Mouse (Mus musculus) testis, adult 2 months (tissue): ENCODE measurements around the gene Trim11. TPM values are rescaled to one million over a fixed set of nuclear protein-coding genes. Genes with fewer than 3 reads are reported as not detected.

Experiments used
- H3K27ac ChIP-seq: fragments of 200-500 bp; 2 replicates; pipeline ENCODE4 v1.5.1; 2012; ENCODE audit warnings: low read depth, low read length; ENCODE audit not compliant: control insufficient read depth, insufficient read depth
- H3K27me3 ChIP-seq: fragments of 200-500 bp; 2 replicates; pipeline ENCODE4 v1.6.1; 2012; ENCODE audit warnings: mild to moderate bottlenecking, low read length, moderate library complexity; ENCODE audit not compliant: control insufficient read depth, insufficient read depth
- H3K36me3 ChIP-seq: fragments of 200-500 bp; 2 replicates; pipeline ENCODE4 v1.6.1; 2012; ENCODE audit warnings: mild to moderate bottlenecking, low read length; ENCODE audit not compliant: control insufficient read depth, insufficient read depth
- H3K4me1 ChIP-seq: fragments of 200-500 bp; 2 replicates; pipeline ENCODE4 v1.6.1; 2012; ENCODE audit warnings: low read length; ENCODE audit not compliant: control insufficient read depth, insufficient read depth
- H3K4me3 ChIP-seq: fragments of 200-500 bp; 2 replicates; pipeline ENCODE4 v1.5.1; 2012; ENCODE audit warnings: low read depth, mild to moderate bottlenecking, low read length, moderate library complexity, mixed read lengths; ENCODE audit not compliant: control insufficient read depth
- CTCF ChIP-seq: fragments of 200-500 bp; IDR thresholded peaks from 2 replicates; pipeline ENCODE4 v1.5.1; 2012; ENCODE audit warnings: low read depth, mild to moderate bottlenecking, inconsistent platforms, low read length, moderate library complexity; ENCODE audit not compliant: control insufficient read depth, insufficient read depth, insufficient replicate concordance
- POLR2A ChIP-seq: fragments of 200-500 bp; IDR thresholded peaks from 2 replicates; pipeline ENCODE4 v1.6.1; 2012; ENCODE audit warnings: low read depth, mild to moderate bottlenecking, inconsistent platforms, low read length, moderate library complexity; ENCODE audit not compliant: control insufficient read depth
- polyA plus RNA-seq: library from polyadenylated mRNA; depleted of rRNA; stranded (reverse); fragments of >200 nt; gene quantifications from 2 replicates; pipeline ENCODE4 v1.2.3, GENCODE M21; 2012

Gene Trim11
- polyA plus RNA-seq, 1 experiment: 48.9 TPM

DNA sequence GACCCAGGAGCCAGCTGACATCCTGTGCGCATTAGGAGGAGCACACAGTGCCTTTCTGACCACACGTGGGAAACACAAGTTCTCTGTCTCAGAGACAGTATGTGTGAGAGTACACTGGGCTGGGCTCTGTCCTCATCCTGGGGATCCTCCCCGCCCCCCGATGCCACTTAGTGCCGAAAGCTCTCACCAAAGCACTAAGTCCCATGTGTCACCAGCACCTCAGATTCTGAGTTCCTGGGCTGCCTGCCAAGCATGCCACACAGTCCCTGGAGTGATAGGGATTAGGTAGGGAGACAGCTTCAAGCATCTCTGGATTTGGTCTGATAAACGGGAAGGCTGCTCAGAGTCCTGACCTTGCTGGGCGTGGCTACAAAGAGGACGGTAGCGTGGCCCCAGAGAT, 12.9 kb downstream of the Trim11 start:
- H3K27me3 ChIP-seq: no peaks in the 10 kb centered on the region
- H3K36me3 ChIP-seq: peaks cover 1% of the 10 kb centered on the region; the same call in 1 of the 2 replicates
- H3K4me1 ChIP-seq: peaks cover 8% of the 10 kb centered on the region
- no peak overlapping the region for H3K4me3 ChIP-seq
- H3K27ac ChIP-seq: no peak overlapping the region
- TF ChIP-seq POLR2A (no peak), CTCF (no peak)

- H3K36me3 ChIP-seq: no peaks in the 10 kb centered on the region; the same call in 1 of the 2 replicates
- peaks cover 8% of the 10 kb centered on the region for H3K4me1 ChIP-seq
- no peaks in the 10 kb centered on the region for H3K27me3 ChIP-seq
- no peak overlapping the region for H3K4me3 ChIP-seq
- H3K27ac ChIP-seq: no peak overlapping the region
- TF ChIP-seq CTCF (no peak), POLR2A (no peak)
Observed at GRCm38 (mm10) chr11:58991911-58992310, 14.0 kb downstream of the Trim11 start.

GRCm38 (mm10) chr11:58993091-58993670, 15.3 kb downstream of the Trim11 start:
- Histone ChIP-seq H3K27ac (no peak overlapping the region), H3K4me1 (peaks cover 8% of the 10 kb centered on the region), H3K36me3 (no peaks in the 10 kb centered on the region), H3K27me3 (no peaks in the 10 kb centered on the region), H3K4me3 (no peak overlapping the region)
- TF ChIP-seq CTCF: no peak
- no peak for TF ChIP-seq POLR2A

GRCm38 (mm10) chr11:58994337-58994826, 16.5 kb downstream of the Trim11 start:
- TF ChIP-seq CTCF: no peak
- no peak for TF ChIP-seq POLR2A
- H3K4me3 ChIP-seq: peak overlapping the region; percentile 43
- no peak overlapping the region for H3K27ac ChIP-seq
- H3K4me1 ChIP-seq: peaks cover 8% of the 10 kb centered on the region
- no peaks in the 10 kb centered on the region for H3K27me3 ChIP-seq
- H3K36me3 ChIP-seq: no peaks in the 10 kb centered on the region

- TF ChIP-seq POLR2A (no peak), CTCF (no peak)
- Histone ChIP-seq H3K27me3 (no peaks in the 10 kb centered on the region), H3K36me3 (no peaks in the 10 kb centered on the region), H3K4me1 (peaks cover 8% of the 10 kb centered on the region), H3K27ac (no peak overlapping the region), H3K4me3 (no peak overlapping the region)
Observed at GRCm38 (mm10) chr11:58995061-58995806, 17.3 kb downstream of the Trim11 start.

GRCm38 (mm10) chr11:58995807-58996370, 18.0 kb downstream of the Trim11 start:
- TF ChIP-seq POLR2A (no peak), CTCF (no peak)
- peaks cover 8% of the 10 kb centered on the region for H3K4me1 ChIP-seq
- H3K27me3 ChIP-seq: no peaks in the 10 kb centered on the region
- H3K27ac ChIP-seq: no peak overlapping the region
- no peaks in the 10 kb centered on the region for H3K36me3 ChIP-seq
- no peak overlapping the region for H3K4me3 ChIP-seq

DNA sequence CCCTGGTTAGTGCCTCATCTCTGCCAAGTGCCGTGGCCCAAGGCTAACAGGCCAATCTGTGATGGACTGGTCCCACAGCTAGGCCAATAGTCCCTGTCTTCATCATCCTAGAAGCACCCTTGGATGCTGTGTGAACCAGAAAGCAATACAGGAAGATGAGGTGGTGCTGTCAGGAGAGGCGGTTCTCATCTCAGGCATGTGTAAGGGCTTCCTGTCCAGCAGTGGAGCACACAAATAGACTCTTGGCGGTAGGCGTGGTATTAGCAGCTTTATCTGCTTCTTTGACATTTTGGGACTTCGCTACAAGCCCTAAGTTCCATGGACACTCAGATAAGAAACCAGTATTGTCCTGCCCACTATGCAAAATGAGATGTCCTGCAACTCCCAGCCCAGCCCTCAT, 19.6 kb downstream of the Trim11 start:
- TF ChIP-seq CTCF (no peak), POLR2A (no peak)
- H3K4me3 ChIP-seq: peak overlapping the region; percentile 71
- H3K4me1 ChIP-seq: peaks cover 8% of the 10 kb centered on the region
- H3K27ac ChIP-seq: no peak overlapping the region
- H3K36me3 ChIP-seq: no peaks in the 10 kb centered on the region
- H3K27me3 ChIP-seq: no peaks in the 10 kb centered on the region
